Mouse (Mus musculus) CH12.LX (cell line): Measurements from ENCODE around the gene Mark2.

Experiments
- CTCF ChIP-seq, 2 experiments: IDR thresholded peaks in 1 of 2; conservative IDR thresholded peaks in 1 of 2; 2 replicates each; pipeline ENCODE4 v1.5.1; 2011 to 2012; ENCODE audit warnings: low read depth in 2 of 2, low read length in 2 of 2, improper control_type of control experiment in 1 of 2, inconsistent platforms in 1 of 2, mild to moderate bottlenecking in 1 of 2, moderate library complexity in 1 of 2
- E2F4 ChIP-seq: IDR thresholded peaks from 2 replicates; pipeline ENCODE4 v1.6.1; 2011; ENCODE audit warnings: low read depth, low read length, improper control_type of control experiment; ENCODE audit not compliant: insufficient replicate concordance
- ETS1 ChIP-seq: conservative IDR thresholded peaks from 2 replicates; pipeline ENCODE4 v1.6.1; 2012; ENCODE audit warnings: low read depth, mild to moderate bottlenecking, inconsistent platforms, low read length, improper control_type of control experiment, moderate library complexity
- HCFC1 ChIP-seq: IDR thresholded peaks from 2 replicates; pipeline ENCODE4 v1.6.1; 2012; ENCODE audit warnings: low read depth, mild to moderate bottlenecking, inconsistent platforms, low read length, improper control_type of control experiment
- KAT2A ChIP-seq: IDR thresholded peaks from 2 replicates; pipeline ENCODE4 v1.6.1; 2012; ENCODE audit warnings: low read length, improper control_type of control experiment, inconsistent platforms; ENCODE audit not compliant: insufficient replicate concordance
- MAFK ChIP-seq: IDR thresholded peaks from 2 replicates; pipeline ENCODE4 v1.6.1; 2011; ENCODE audit warnings: low read length, improper control_type of control experiment; ENCODE audit not compliant: insufficient replicate concordance
- MYC ChIP-seq: IDR thresholded peaks from 2 replicates; pipeline ENCODE4 v1.6.1; 2011; ENCODE audit warnings: low read depth, mild to moderate bottlenecking, improper control_type of control experiment, low read length
- POLR2A ChIP-seq: IDR thresholded peaks from 2 replicates; pipeline ENCODE4 v1.6.1; 2011; ENCODE audit warnings: low read depth, mild to moderate bottlenecking, improper control_type of control experiment, low read length
- ZC3H11A ChIP-seq: IDR thresholded peaks from 2 replicates; pipeline ENCODE4 v1.6.1; 2012; ENCODE audit warnings: low read depth, mild to moderate bottlenecking, inconsistent platforms, low read length, improper control_type of control experiment

DNA sequence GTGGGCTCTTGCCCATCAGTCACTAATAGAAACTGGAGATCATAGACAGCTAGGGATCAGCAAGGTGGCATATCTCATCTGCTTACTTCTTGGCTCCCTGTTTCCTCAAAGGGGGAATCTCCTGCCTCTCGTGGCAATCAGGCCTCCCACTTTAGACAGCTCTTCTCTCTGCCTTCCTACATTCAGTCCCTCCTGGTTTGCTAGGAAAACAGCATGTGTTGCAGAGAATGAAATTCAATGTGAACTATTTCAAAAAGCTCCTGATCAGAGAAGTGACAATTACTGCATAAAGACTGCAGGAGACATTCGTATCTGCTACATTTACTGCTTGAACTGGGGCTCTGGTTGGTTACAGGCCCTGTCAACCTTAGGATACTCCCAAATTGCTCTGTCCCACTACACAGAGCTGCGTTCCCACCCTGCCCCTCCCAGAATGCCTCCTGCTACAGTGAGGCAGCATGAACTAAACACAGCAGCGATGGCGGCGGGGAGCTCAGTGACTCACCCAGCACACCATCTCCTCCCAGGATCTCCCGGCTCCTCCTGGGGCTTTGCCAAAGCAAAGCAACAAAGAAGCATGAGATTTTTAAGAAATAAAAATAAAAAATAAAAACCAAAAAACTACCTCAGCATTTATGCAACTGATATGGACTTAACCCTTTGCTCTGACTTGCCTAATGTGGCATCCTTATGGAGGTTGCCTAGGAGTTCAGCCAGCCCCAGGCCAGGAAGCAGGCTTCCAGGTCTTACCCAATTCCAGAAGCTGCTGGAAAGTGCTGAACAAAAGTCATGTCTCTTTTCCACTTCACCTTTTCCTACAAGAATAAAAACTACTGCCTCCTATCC is 39.8 kb downstream of the Mark2 start:
- TF ChIP-seq ETS1: no peak
- TF ChIP-seq KAT2A: no peak
- no peak for TF ChIP-seq MAFK
- no peak for TF ChIP-seq MYC
- TF ChIP-seq POLR2A: no peak
- TF ChIP-seq CTCF (conservative IDR thresholded peaks at IDR 0.05 in 1 of 2, IDR thresholded peaks at IDR 0.05 in 1 of 2; ENCODE audit: low read depth in 2 of 2, low read length in 2 of 2): no peak
- no peak for TF ChIP-seq ZC3H11A
- no peak for TF ChIP-seq E2F4
- TF ChIP-seq HCFC1: no peak
